Mouse (Mus musculus) heart, embryonic 11.5 days (tissue): ENCODE measurements at regions not wholly inside any gene's neighbourhood (a gene's known extent, or its start where the extent isn't known, plus 50 kb on each side); places are given as distances from the start of the nearest gene placed in this dataset.
A peak's percentile ranks its signal among the peaks of the same experiment; 100 is the strongest.

Experiments
- ATAC-seq: fragments of 200-750 bp; cut with Nextera tagmentation; replicated peaks from 2 replicates; pipeline ENCODE4 v1.8.0; 2017; ENCODE audit warnings: moderate library complexity; ENCODE audit not compliant: insufficient number of reproducible peaks, low FRiP score, low TSS enrichment
- H3K27ac ChIP-seq: fragments of 300-500 bp; sonication (generic); 2 replicates; pipeline ENCODE4 v1.5.1; 2014; ENCODE audit warnings: mild to moderate bottlenecking, low read depth, low read length
- H3K27me3 ChIP-seq: fragments of 300-500 bp; sonication (generic); 2 replicates; pipeline ENCODE4 v1.6.1; 2014; ENCODE audit warnings: mild to moderate bottlenecking, low read length, mixed read lengths; ENCODE audit not compliant: control insufficient read depth, insufficient read depth
- H3K36me3 ChIP-seq: fragments of 300-500 bp; sonication (generic); 2 replicates; pipeline ENCODE4 v1.6.1; 2014; ENCODE audit warnings: mild to moderate bottlenecking, low read length, moderate library complexity, mixed read lengths; ENCODE audit not compliant: control insufficient read depth, insufficient read depth
- H3K4me1 ChIP-seq: fragments of 300-500 bp; sonication (generic); 2 replicates; pipeline ENCODE4 v1.6.1; 2014; ENCODE audit warnings: low read length; ENCODE audit not compliant: control insufficient read depth, insufficient read depth
- H3K4me2 ChIP-seq: fragments of 300-500 bp; sonication (generic); 2 replicates; pipeline ENCODE4 v1.6.1; 2014; ENCODE audit warnings: mild to moderate bottlenecking, moderate library complexity
- H3K4me3 ChIP-seq: fragments of 300-500 bp; sonication (generic); 2 replicates; pipeline ENCODE4 v1.5.1; 2014; ENCODE audit warnings: low read depth, low read length
- H3K9ac ChIP-seq: fragments of 300-500 bp; sonication (generic); 2 replicates; pipeline ENCODE4 v1.6.1; 2014; ENCODE audit warnings: mild to moderate bottlenecking, low read depth, low read length, moderate library complexity
- H3K9me3 ChIP-seq: fragments of 300-500 bp; sonication (generic); replicated peaks from 2 replicates; pipeline ENCODE4 v1.6.1; 2016; ENCODE audit warnings: low read length; ENCODE audit not compliant: control insufficient read depth
- WGBS: fragments of 180-500 bp; shearing (Covaris S2); extraction: QIAGEN DNeasy Blood & Tissue Kit; methylation state at CpG from one replicate; pipeline ENCODE4 v1.1.7; 2014; ENCODE audit not compliant: insufficient replicate concordance; 5-methylcytosine and 5-hydroxymethylcytosine counted together

DNA sequence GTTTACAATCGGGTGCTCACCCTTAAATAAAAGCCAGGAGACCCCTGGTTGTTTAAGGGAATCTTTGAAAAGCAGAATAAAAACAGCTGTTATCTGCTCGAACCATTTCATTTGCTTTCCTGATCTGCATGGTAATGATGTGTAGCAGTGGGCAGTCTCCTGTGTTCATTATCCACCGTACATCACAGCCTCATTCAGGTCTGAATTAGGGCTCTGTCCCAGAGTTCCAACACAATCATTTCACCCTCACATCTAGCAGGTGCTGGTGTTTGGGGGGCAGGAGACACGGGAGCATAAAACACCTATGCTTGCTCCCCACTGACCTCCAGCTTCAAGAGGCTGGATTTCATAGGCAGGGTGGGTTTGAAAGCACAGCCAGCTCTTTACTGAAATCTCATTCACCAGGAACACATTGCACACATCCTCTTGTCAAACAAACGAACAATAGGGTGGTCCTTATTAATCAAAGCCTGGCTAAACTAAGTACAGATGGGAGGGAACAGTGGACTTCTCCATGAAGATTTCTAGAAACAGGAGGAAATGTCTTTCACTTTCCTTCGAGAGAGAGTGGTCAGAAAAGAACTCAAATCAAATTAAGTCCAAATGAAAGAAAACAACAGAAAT, 368.3 kb upstream of the Adgrl2 start:
- Histone ChIP-seq H3K4me1 (peaks cover 5% of the 10 kb centered on the region; the same call in 1 of the 2 replicates), H3K9ac (no peak overlapping the region), H3K9me3 (no peaks in the 10 kb centered on the region), H3K4me3 (no peak overlapping the region), H3K27ac (no peak overlapping the region), H3K27me3 (no peaks in the 10 kb centered on the region), H3K36me3 (no peaks in the 10 kb centered on the region), H3K4me2 (no peak overlapping the region)
- no peak for ATAC-seq
- 50% methylated on average over 6 of the region's 6 CpGs for WGBS

DNA sequence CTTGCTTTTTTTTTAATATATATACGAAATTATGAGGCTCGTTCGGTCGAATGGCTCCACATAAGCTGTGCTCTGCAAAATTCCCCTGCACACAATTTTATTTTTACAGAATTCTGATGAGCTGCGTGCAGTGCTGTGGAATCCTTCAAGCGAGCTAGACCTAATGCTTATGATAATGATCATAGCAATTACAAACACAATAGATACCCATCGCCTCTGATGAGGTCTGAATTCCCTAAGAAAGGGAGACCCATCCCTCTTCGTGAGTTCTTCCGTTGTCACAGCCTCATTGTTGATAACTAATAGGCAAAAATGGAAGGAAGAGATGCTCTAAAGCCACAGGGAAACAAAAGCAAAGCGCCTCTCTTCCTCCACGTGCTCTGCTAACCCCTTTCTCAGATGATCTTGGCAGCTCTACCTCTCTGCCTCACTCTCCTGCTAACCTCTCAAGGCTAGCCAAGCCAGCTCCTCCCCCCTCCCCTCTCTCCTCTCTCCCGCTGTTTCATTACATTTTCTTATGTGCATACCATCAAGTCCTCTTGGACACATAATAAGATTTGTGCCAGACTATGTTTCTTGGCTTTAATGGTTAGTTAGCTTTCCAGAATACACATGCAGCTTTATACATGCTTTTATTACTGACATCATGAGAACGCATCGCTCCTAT, 367.7 kb upstream of the Adgrl2 start:
- Histone ChIP-seq H3K9me3 (no peaks in the 10 kb centered on the region), H3K4me2 (no peak overlapping the region), H3K36me3 (no peaks in the 10 kb centered on the region), H3K4me1 (peaks cover 5% of the 10 kb centered on the region; the same call in 1 of the 2 replicates), H3K9ac (no peak overlapping the region), H3K27ac (no peak overlapping the region), H3K4me3 (no peak overlapping the region), H3K27me3 (no peaks in the 10 kb centered on the region)
- 52% methylated on average over 14 of the region's 14 CpGs for WGBS
- no peak for ATAC-seq

DNA sequence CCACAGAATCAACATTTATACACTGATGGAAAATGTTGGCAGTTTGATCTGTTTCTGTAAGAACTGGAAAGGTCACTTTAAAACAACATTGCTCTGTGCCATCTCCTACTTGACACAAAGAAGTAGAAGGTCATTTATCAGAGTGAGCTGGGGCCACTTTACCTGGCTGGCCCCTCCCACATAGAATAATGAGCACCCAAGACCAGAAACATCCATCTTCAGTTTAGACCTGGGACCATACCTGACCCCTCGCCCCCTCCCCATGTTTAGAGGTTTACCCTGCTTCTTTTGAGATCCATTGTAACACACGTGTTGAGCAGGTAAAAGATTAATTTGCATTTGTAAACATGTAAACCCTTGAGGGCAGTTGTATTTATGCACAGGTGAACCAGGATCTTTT, 366.8 kb upstream of the Adgrl2 start:
- Histone ChIP-seq H3K4me1 (peaks cover 5% of the 10 kb centered on the region; the same call in 1 of the 2 replicates), H3K27ac (no peak overlapping the region), H3K9me3 (no peaks in the 10 kb centered on the region), H3K36me3 (no peaks in the 10 kb centered on the region), H3K27me3 (no peaks in the 10 kb centered on the region), H3K4me2 (no peak overlapping the region), H3K9ac (no peak overlapping the region), H3K4me3 (no peak overlapping the region)
- 61% methylated on average over 2 of the region's 2 CpGs for WGBS
- ATAC-seq = no peak

DNA sequence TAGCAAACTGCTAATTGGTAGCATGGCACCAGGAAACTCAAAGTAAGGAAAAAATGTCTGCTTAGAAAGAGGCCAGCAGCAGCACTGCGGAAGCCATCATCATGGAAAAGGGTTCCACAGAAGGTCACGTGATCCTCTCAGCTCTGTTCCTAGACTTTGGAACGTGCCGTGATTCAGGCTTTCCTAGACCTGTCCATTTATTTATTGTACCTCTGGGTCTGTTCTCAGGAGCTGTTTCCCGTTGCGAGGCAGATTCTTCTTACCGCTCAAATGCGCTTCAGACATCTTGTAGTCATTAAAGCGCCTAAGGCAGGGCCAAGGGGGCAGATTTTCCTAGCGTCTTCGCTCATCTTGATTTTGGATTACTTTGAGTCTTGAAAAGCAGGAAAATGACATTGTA, 365.0 kb upstream of the Adgrl2 start:
- no peaks in the 10 kb centered on the region for H3K36me3 ChIP-seq
- ATAC-seq = no peak
- H3K9ac ChIP-seq = no peak overlapping the region
- peaks cover 5% of the 10 kb centered on the region; the same call in 1 of the 2 replicates for H3K4me1 ChIP-seq
- no peaks in the 10 kb centered on the region for H3K27me3 ChIP-seq
- no peak overlapping the region for H3K4me2 ChIP-seq
- H3K27ac ChIP-seq = no peak overlapping the region
- 88% methylated on average over 11 of the region's 11 CpGs for WGBS
- no peaks in the 10 kb centered on the region for H3K9me3 ChIP-seq
- no peak overlapping the region for H3K4me3 ChIP-seq

DNA sequence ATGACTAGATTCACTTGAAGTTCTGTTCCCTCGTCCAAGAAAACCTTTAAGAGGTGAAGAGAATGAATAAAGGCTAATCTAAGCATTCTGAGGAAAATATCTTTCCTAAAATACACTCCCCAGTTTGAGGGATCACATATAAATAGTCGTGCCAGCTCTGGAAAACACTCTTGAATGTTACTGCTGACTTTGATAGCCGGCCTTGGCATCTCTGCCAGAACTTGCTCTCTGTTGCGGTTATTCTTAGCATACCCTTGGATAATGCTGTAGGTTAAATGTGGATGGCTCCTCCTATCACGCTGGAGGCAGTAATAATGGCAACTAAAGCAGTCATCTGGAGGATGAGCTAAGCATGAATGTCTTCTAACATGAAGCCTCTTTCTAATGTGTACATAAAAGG, 363.6 kb upstream of the Adgrl2 start:
- Histone ChIP-seq H3K9me3 (no peaks in the 10 kb centered on the region), H3K4me3 (no peak overlapping the region), H3K4me2 (no peak overlapping the region), H3K9ac (no peak overlapping the region), H3K36me3 (no peaks in the 10 kb centered on the region), H3K27ac (no peak overlapping the region), H3K4me1 (peaks cover 5% of the 10 kb centered on the region; the same call in 1 of the 2 replicates), H3K27me3 (no peaks in the 10 kb centered on the region)
- ATAC-seq = no peak
- WGBS = 42% methylated on average over 5 of the region's 5 CpGs

DNA sequence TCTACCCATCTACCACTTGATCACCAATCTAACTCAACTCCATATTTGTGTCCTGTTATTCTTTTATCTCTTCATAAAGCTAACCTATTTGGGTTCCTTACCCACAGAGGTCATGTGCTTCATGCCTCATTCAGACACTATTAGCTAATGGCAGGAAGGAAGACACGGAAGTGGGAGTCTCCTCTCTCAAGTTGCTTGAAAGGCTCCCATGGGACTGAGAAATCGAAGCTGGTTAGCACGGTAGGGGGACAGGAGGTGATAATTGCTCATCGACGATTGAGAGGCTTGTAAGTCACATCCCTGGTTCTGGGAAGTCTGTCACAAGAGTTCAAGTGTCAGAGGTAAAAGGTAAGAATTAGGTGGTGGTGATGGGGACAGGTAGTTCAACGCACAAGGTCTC, 362.2 kb upstream of the Adgrl2 start:
- Histone ChIP-seq H3K36me3 (no peaks in the 10 kb centered on the region), H3K27ac (no peak overlapping the region), H3K9me3 (no peaks in the 10 kb centered on the region), H3K4me3 (no peak overlapping the region), H3K27me3 (no peaks in the 10 kb centered on the region), H3K9ac (no peak overlapping the region), H3K4me1 (peaks cover 5% of the 10 kb centered on the region; the same call in 1 of the 2 replicates), H3K4me2 (no peak overlapping the region)
- no peak for ATAC-seq
- WGBS = 38% methylated on average over 6 of the region's 6 CpGs

DNA sequence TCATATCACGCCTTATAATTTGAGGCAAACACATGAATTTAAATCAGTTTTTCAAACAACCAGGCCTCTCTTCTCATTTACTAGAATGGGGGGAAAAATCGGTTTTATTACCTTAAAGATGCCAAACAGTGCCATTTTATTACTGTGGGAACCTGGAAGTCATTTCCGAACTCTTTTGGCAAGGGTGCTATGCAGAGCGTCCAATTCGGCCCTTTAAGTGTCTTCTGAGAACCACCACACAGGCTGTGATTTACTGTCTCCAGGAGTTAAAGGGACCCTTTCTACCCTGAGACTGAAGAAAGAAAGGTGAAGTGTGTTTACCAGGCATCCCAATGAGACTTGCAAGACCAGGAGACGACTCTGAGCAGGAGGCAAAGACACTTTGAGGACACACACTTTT, 359.4 kb upstream of the Adgrl2 start:
- no peak for ATAC-seq
- Histone ChIP-seq H3K9ac (no peak overlapping the region), H3K9me3 (no peaks in the 10 kb centered on the region), H3K4me3 (no peak overlapping the region), H3K27ac (no peak overlapping the region), H3K27me3 (no peaks in the 10 kb centered on the region), H3K4me1 (no peaks in the 10 kb centered on the region), H3K4me2 (no peak overlapping the region), H3K36me3 (no peaks in the 10 kb centered on the region)
- 68% methylated on average over 6 of the region's 6 CpGs for WGBS

DNA sequence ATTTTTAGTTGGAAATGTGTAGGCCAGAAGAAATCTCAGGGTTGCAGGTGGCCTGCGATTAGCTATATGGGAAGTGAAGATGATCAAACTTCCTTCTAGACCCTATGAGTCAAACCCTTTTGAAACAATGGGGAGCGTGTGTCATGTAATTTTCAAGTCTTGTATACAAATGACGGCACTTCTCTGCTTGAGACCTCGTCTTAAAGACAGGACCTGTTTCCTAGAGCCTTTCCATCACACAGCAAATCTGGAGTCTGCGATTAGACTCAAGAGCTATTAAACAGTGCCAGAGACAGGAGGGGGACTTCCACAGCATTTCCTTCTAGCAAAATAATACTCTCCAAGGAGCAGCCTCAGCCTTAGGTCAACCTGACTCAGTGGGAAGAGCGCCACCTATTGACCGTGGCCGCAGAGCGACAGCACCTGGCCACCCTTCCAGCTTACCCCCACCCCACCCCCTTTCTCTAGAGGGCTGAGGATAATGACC, 358.9 kb upstream of the Adgrl2 start:
- no peak overlapping the region for H3K27ac ChIP-seq

More for the DNA sequence above, 358.9 kb upstream of the Adgrl2 start:
- Histone ChIP-seq H3K9ac (no peak overlapping the region), H3K4me3 (no peak overlapping the region), H3K4me1 (no peaks in the 10 kb centered on the region), H3K36me3 (no peaks in the 10 kb centered on the region), H3K27me3 (no peaks in the 10 kb centered on the region), H3K9me3 (no peaks in the 10 kb centered on the region), H3K4me2 (no peak overlapping the region)
- WGBS = 36% methylated on average over 9 of the region's 9 CpGs
- 0 out of 2 replicates have a peak, but pooled peaks have one; percentile 55 for ATAC-seq
